Mouse (Mus musculus) lung, embryonic 15.5 days (tissue): ENCODE data around the gene Cacna1b. TPM values are rescaled to one million over a fixed set of nuclear protein-coding genes. Genes with fewer than 3 reads are reported as not detected.
A peak's percentile ranks its signal among the peaks of the same experiment; 100 is the strongest.

Source experiments
- ATAC-seq: fragments of 200-750 bp; cut with Nextera tagmentation; 2 replicates; pipeline ENCODE4 v1.8.0; 2017; ENCODE audit warnings: moderate number of reproducible peaks, borderline replicate concordance; ENCODE audit not compliant: low FRiP score, low TSS enrichment; ENCODE audit errors: extremely low read depth
- H3K27ac ChIP-seq: fragments of 300-500 bp; sonication (generic); 2 replicates; pipeline ENCODE4 v1.5.1; 2015; ENCODE audit warnings: moderate library complexity, mild to moderate bottlenecking, inconsistent platforms
- H3K27me3 ChIP-seq: fragments of 300-500 bp; sonication (generic); 2 replicates; pipeline ENCODE4 v1.6.1; 2015; ENCODE audit warnings: inconsistent platforms
- H3K36me3 ChIP-seq: fragments of 300-500 bp; sonication (generic); 2 replicates; pipeline ENCODE4 v1.6.1; 2015; ENCODE audit warnings: inconsistent platforms
- H3K4me1 ChIP-seq: fragments of 300-500 bp; sonication (generic); 2 replicates; pipeline ENCODE4 v1.6.1; 2015; ENCODE audit warnings: inconsistent platforms
- H3K4me2 ChIP-seq: fragments of 300-500 bp; sonication (generic); 2 replicates; pipeline ENCODE4 v1.6.1; 2015; ENCODE audit warnings: inconsistent platforms, mild to moderate bottlenecking, moderate library complexity
- H3K4me3 ChIP-seq: fragments of 300-500 bp; sonication (generic); 2 replicates; pipeline ENCODE4 v1.5.1; 2015; ENCODE audit warnings: mild to moderate bottlenecking, inconsistent platforms
- H3K9ac ChIP-seq: fragments of 300-500 bp; sonication (generic); 2 replicates; pipeline ENCODE4 v1.6.1; 2015; ENCODE audit warnings: inconsistent platforms
- H3K9me3 ChIP-seq: fragments of 300-500 bp; sonication (generic); 2 replicates; pipeline ENCODE4 v1.6.1; 2016; ENCODE audit warnings: inconsistent platforms
- WGBS: fragments of 180-500 bp; shearing (Covaris S2); methylation state at CpG from one replicate; pipeline ENCODE4 v1.1.7; 2015; 5-methylcytosine and 5-hydroxymethylcytosine counted together
- polyA plus RNA-seq: library from polyadenylated mRNA; unstranded; fragments of >200 nt; fragmentation: Nextera tagmentation; extraction: Ambion mirVana; gene quantifications from 2 replicates; pipeline ENCODE4 v1.2.1, GENCODE M21; 2015

Gene Cacna1b
- 0.23 and 0.31 TPM in 2 replicates for polyA plus RNA-seq

GRCm38 (mm10) chr2:24763115-24763557 is at the start of gene Cacna1b:
Gene Cacna1b, minus strand, starts transcription at chr2:24763152.
- no peaks in the 10 kb centered on the region for H3K9me3 ChIP-seq
- H3K9ac ChIP-seq = no peak within 1 kb of the TSS
- H3K36me3 ChIP-seq = no peaks in the 10 kb centered on the region
- no peak within 1 kb of the TSS for H3K27ac ChIP-seq
- H3K4me3 ChIP-seq = peak within 1 kb of the TSS; percentile 53
- WGBS = under 1% methylated on average over 42 of the region's 42 CpGs
- peak; percentile 89 for ATAC-seq
- H3K4me2 ChIP-seq = peak within 1 kb of the TSS; percentile 98
- peaks cover 19% of the 10 kb centered on the region for H3K4me1 ChIP-seq
- peaks cover 36% of the 10 kb centered on the region for H3K27me3 ChIP-seq

- peaks cover 70% of the 10 kb centered on the region for H3K36me3 ChIP-seq
- H3K4me3 ChIP-seq = no peak overlapping the region
- H3K27me3 ChIP-seq = no peaks in the 10 kb centered on the region
- H3K9ac ChIP-seq = no peak overlapping the region
- H3K4me2 ChIP-seq = no peak overlapping the region
- no peaks in the 10 kb centered on the region for H3K9me3 ChIP-seq
- no peaks in the 10 kb centered on the region for H3K4me1 ChIP-seq
- H3K27ac ChIP-seq = no peak overlapping the region
- WGBS = 60% methylated on average over 3 of the region's 3 CpGs
- no peak for ATAC-seq
These were observed 46.8 kb upstream of the Cacna1b start for GRCm38 (mm10) chr2:24809746-24810145.

- 94% methylated on average over 10 of the region's 10 CpGs for WGBS
These were observed 44.7 kb upstream of the Cacna1b start for GRCm38 (mm10) chr2:24807691-24808090.

GRCm38 (mm10) chr2:24807036-24807435 is 44.1 kb upstream of the Cacna1b start:
- WGBS = 87% methylated on average over 3 of the region's 3 CpGs
- H3K9ac ChIP-seq = no peak overlapping the region
- no peaks in the 10 kb centered on the region for H3K4me1 ChIP-seq
- ATAC-seq = no peak
- no peak overlapping the region for H3K4me2 ChIP-seq
- no peak overlapping the region for H3K4me3 ChIP-seq
- H3K9me3 ChIP-seq = no peaks in the 10 kb centered on the region
- H3K27ac ChIP-seq = no peak overlapping the region
- peaks cover 72% of the 10 kb centered on the region for H3K36me3 ChIP-seq
- no peaks in the 10 kb centered on the region for H3K27me3 ChIP-seq

More at GRCm38 (mm10) chr2:24807691-24808090, 44.7 kb upstream of the Cacna1b start:
- no peaks in the 10 kb centered on the region for H3K9me3 ChIP-seq
- no peak overlapping the region for H3K4me2 ChIP-seq
- no peak overlapping the region for H3K4me3 ChIP-seq
- H3K27ac ChIP-seq = no peak overlapping the region
- no peaks in the 10 kb centered on the region for H3K27me3 ChIP-seq
- H3K4me1 ChIP-seq = no peaks in the 10 kb centered on the region
- peaks cover 74% of the 10 kb centered on the region for H3K36me3 ChIP-seq
- ATAC-seq = no peak
- H3K9ac ChIP-seq = no peak overlapping the region

- no peaks in the 10 kb centered on the region for H3K9me3 ChIP-seq
- H3K36me3 ChIP-seq = peaks cover 77% of the 10 kb centered on the region
- ATAC-seq = no peak
- 89% methylated on average over 6 of the region's 6 CpGs for WGBS
- no peaks in the 10 kb centered on the region for H3K27me3 ChIP-seq
- no peak overlapping the region for H3K4me3 ChIP-seq
- H3K4me1 ChIP-seq = no peaks in the 10 kb centered on the region
- no peak overlapping the region for H3K27ac ChIP-seq
- H3K4me2 ChIP-seq = no peak overlapping the region
- H3K9ac ChIP-seq = no peak overlapping the region
These were observed 43.2 kb upstream of the Cacna1b start for GRCm38 (mm10) chr2:24806143-24806542.

- Histone ChIP-seq H3K27ac (no peak overlapping the region), H3K36me3 (peaks cover 78% of the 10 kb centered on the region), H3K4me3 (no peak overlapping the region), H3K27me3 (no peaks in the 10 kb centered on the region), H3K9ac (no peak overlapping the region), H3K4me2 (no peak overlapping the region), H3K9me3 (no peaks in the 10 kb centered on the region), H3K4me1 (no peaks in the 10 kb centered on the region)
- WGBS = 92% methylated on average over 4 of the region's 4 CpGs
- ATAC-seq = no peak
These were observed 42.7 kb upstream of the Cacna1b start for GRCm38 (mm10) chr2:24805621-24806020.

GRCm38 (mm10) chr2:24796833-24797457 is 34.0 kb upstream of the Cacna1b start:
- no peaks in the 10 kb centered on the region for H3K27me3 ChIP-seq
- no peak overlapping the region for H3K27ac ChIP-seq
- WGBS = 86% methylated on average over 5 of the region's 5 CpGs
- no peak overlapping the region for H3K9ac ChIP-seq
- ATAC-seq = no peak
- H3K4me3 ChIP-seq = no peak overlapping the region
- peaks cover 81% of the 10 kb centered on the region for H3K36me3 ChIP-seq
- no peaks in the 10 kb centered on the region for H3K4me1 ChIP-seq
- H3K4me2 ChIP-seq = no peak overlapping the region
- no peaks in the 10 kb centered on the region for H3K9me3 ChIP-seq

GRCm38 (mm10) chr2:24787250-24787649 is 24.3 kb upstream of the Cacna1b start:
- Histone ChIP-seq H3K27ac (no peak overlapping the region), H3K4me1 (no peaks in the 10 kb centered on the region), H3K4me3 (no peak overlapping the region), H3K9ac (no peak overlapping the region), H3K36me3 (peaks cover 21% of the 10 kb centered on the region), H3K27me3 (no peaks in the 10 kb centered on the region), H3K9me3 (no peaks in the 10 kb centered on the region), H3K4me2 (no peak overlapping the region)
- ATAC-seq = no peak
- WGBS = 77% methylated on average over 4 of the region's 4 CpGs

GRCm38 (mm10) chr2:24781253-24781652 is 18.3 kb upstream of the Cacna1b start:
- H3K4me1 ChIP-seq = no peaks in the 10 kb centered on the region
- H3K4me3 ChIP-seq = no peak overlapping the region
- no peaks in the 10 kb centered on the region for H3K36me3 ChIP-seq
- H3K4me2 ChIP-seq = no peak overlapping the region
- no peaks in the 10 kb centered on the region for H3K9me3 ChIP-seq
- H3K27ac ChIP-seq = no peak overlapping the region
- H3K9ac ChIP-seq = no peak overlapping the region
- no peak for ATAC-seq
- no peaks in the 10 kb centered on the region for H3K27me3 ChIP-seq
- 48% methylated on average over 4 of the region's 4 CpGs for WGBS

- H3K9me3 ChIP-seq = no peaks in the 10 kb centered on the region
- H3K4me3 ChIP-seq = no peak overlapping the region
- H3K27ac ChIP-seq = no peak overlapping the region
- 10% methylated on average over 3 of the region's 5 CpGs for WGBS
- no peak for ATAC-seq
- H3K36me3 ChIP-seq = no peaks in the 10 kb centered on the region
- no peak overlapping the region for H3K9ac ChIP-seq
- H3K4me1 ChIP-seq = no peaks in the 10 kb centered on the region
- H3K27me3 ChIP-seq = no peaks in the 10 kb centered on the region
- no peak overlapping the region for H3K4me2 ChIP-seq
These were observed 13.9 kb upstream of the Cacna1b start for GRCm38 (mm10) chr2:24776831-24777230.

- no peak overlapping the region for H3K27ac ChIP-seq
- H3K4me2 ChIP-seq = no peak overlapping the region
- H3K36me3 ChIP-seq = no peaks in the 10 kb centered on the region
- H3K9me3 ChIP-seq = no peaks in the 10 kb centered on the region
- ATAC-seq = no peak
- 68% methylated on average over 11 of the region's 11 CpGs for WGBS
- H3K9ac ChIP-seq = no peak overlapping the region
- no peaks in the 10 kb centered on the region for H3K4me1 ChIP-seq
- H3K27me3 ChIP-seq = no peaks in the 10 kb centered on the region
- no peak overlapping the region for H3K4me3 ChIP-seq
These were observed 13.1 kb upstream of the Cacna1b start for GRCm38 (mm10) chr2:24775951-24776587.

- Histone ChIP-seq H3K27ac (no peak overlapping the region), H3K27me3 (no peaks in the 10 kb centered on the region), H3K9me3 (no peaks in the 10 kb centered on the region), H3K4me2 (no peak overlapping the region), H3K4me1 (no peaks in the 10 kb centered on the region), H3K4me3 (no peak overlapping the region), H3K9ac (no peak overlapping the region), H3K36me3 (no peaks in the 10 kb centered on the region)
- ATAC-seq = no peak
- 60% methylated on average over 7 of the region's 7 CpGs for WGBS
These were observed 11.9 kb upstream of the Cacna1b start for GRCm38 (mm10) chr2:24774832-24775231.
